Mouse (Mus musculus) frontal cortex, postnatal 14 days (tissue): ENCODE results near the gene Rsph10b.
"Not testable (repeated sequence)": the region's sequence is repeated elsewhere in the genome, so short reads cannot be mapped to it uniquely, and the experiment has no call there.

Experiments
- DNase-seq, 2 experiments: peaks; one replicate each; pipeline ENCODE4 v3.0.0; 2022; ENCODE audit warnings: low spot score in 2 of 2

Gene Rsph10b

GRCm38 (mm10) chr5:143993260-143993659 lies 60.4 kb downstream of the Rsph10b start:
- no peak for DNase-seq

- no peak for DNase-seq
These were observed 61.0 kb downstream of the Rsph10b start for GRCm38 (mm10) chr5:143993849-143994248.

- no peak for DNase-seq
These were observed 62.0 kb downstream of the Rsph10b start for GRCm38 (mm10) chr5:143994632-143995365.

DNA sequence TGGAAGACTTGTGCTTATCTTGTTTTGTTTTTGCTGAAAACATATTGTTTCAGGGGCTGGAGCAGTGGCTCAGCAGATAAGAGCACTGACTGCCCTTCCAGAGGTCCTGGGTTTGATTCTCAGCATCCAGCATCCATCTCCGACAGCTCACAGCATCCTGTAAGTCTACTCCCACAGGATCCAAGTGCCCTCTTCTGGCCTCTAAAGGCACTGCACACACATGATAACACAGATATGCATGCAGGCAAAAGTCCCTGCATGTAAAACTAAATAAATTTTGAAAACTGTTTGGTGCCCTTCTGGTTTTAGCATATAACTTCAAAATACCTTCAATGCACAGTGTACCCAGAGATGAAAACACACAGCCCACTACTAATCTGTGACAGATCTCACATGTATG lies 66.6 kb downstream of the Rsph10b start:
- no peak for DNase-seq

- DNase-seq: no peak
These were observed 69.8 kb downstream of the Rsph10b start for GRCm38 (mm10) chr5:144002461-144003192.

GRCm38 (mm10) chr5:144013366-144014134 lies 80.7 kb downstream of the Rsph10b start:
- DNase-seq: not testable (repeated sequence)

DNA sequence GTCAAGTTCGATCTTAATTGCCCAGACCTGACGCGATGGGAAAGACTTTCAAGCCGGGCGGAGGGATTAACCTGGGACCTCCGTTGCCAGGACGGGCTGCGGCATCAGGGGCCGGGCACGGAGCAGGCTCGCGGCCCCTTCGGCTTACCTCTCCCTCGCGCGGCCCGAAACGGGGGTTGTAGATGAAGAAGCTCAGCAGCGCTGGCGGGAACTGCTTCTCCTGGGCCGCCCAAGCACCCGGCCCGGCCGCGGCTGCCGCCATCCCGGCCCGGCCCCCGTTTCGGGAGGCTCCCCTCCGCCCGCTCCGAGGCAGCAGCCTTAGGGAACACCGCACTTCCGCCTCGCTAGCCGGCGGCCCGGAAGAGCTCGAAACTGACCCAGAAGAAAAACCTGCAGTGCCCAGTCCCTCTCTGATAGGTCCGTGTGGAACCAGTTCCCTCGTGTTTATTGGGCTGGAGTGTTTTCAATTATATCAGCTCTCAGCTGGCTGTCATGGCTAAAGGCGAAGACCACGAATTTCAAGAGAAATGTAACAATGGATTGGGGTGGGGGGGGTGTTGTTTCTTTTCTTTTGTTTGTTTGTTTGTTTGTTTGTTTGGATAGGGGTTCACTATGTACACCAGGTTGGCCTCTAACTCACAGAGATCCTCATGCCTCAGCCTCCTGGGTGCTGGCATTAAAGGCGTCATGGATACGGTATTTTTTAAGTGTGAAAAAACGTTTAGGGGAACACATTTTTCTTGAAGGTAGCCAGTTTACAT lies 81.9 kb downstream of the Rsph10b start, which contains the start of gene Ccz1:
Gene Ccz1, minus strand, starts transcription at position 327 of the 761 bp plus-strand sequence.
- peak; percentile 31 to 57 for DNase-seq

DNA sequence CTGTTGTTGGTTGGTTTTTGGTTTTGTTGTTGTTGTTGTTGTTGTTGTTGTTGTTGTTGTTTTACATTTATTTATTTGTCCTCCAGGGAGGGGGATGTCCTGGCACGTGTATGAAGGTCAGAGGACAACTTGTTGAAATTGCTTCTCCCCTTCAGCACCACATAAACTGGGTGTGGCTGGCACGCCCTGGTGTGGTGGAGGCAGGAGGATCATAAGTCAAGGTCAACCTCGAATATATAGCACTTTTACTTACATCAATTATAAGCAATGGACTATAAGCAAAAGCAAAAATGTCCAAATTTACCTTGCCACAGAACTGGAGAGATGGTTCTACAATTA lies 82.4 kb downstream of the Rsph10b start:
- no peak for DNase-seq

DNA sequence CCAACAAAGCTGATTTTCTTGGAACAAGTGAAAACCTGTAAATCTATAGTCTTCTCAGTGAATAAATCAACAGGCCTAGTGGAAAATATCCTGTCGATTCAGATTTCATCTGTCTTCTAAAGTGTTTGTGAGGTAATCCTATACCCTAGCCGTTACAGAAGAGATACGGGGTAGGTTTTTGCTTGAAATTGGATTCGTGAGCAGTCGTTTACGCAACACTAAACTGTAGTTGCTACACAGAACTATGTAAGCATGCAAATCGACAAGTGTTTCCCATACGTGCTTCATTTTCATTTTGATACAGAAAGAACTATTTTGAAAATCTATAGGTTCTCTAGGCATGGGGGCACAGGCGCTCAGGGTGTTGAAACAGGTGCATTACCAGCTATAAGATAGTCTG lies 83.0 kb downstream of the Rsph10b start:
- DNase-seq: no peak

GRCm38 (mm10) chr5:144026620-144027263 lies 93.9 kb downstream of the Rsph10b start, which contains the start of gene Ocm:
Ocm (minus strand) TSS chr5:144026670.
- DNase-seq: no peak

- DNase-seq: no peak
These were observed 99.7 kb downstream of the Rsph10b start for GRCm38 (mm10) chr5:144032491-144032890.

DNA sequence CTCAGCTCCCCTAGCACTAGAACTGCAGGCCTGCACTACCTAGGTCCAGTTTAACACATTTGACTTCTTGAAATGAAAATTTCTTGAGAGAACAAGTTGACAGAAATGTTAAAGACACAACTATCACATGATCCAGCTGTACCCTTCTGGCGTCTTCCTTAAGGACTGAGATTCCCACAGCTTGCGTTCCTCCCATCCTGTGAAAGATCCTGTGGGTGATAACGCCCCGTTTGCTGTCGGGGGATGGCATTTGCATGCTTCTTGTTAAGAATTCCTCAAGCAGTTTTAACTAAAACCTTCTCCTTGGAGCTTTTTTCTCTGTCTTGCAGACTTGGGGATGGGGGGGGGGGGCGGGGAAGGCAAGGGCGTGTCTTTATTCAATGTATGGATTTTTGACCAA lies 101.7 kb downstream of the Rsph10b start:
- DNase-seq: no peak
